Mouse (Mus musculus) hindbrain, postnatal 0 days (tissue): ENCODE results near the gene Ptprg. TPM values are rescaled to one million over a fixed set of nuclear protein-coding genes. Genes with fewer than 3 reads are reported as not detected.
A peak's percentile ranks its signal among the peaks of the same experiment; 100 is the strongest.

Source experiments
- ATAC-seq: fragments of 200-750 bp; cut with Nextera tagmentation; 2 replicates; pipeline ENCODE4 v1.8.0; 2017; ENCODE audit warnings: mild to moderate bottlenecking, moderate TSS enrichment, moderate library complexity
- DNase-seq: peaks from one replicate; pipeline ENCODE4 v3.0.0-alpha.2; 2015; ENCODE audit warnings: low spot score
- H3K27ac ChIP-seq: fragments of 300-500 bp; sonication (generic); 2 replicates; pipeline ENCODE4 v1.5.1; 2014; ENCODE audit warnings: mild to moderate bottlenecking
- H3K27me3 ChIP-seq: fragments of 300-500 bp; sonication (generic); 2 replicates; pipeline ENCODE4 v1.6.1; 2014; ENCODE audit warnings: low read length, mixed read lengths; ENCODE audit not compliant: insufficient read depth
- H3K36me3 ChIP-seq: fragments of 300-500 bp; sonication (generic); 2 replicates; pipeline ENCODE4 v1.6.1; 2014; ENCODE audit warnings: low read length, mixed read lengths; ENCODE audit not compliant: insufficient read depth
- H3K4me1 ChIP-seq: fragments of 300-500 bp; sonication (generic); 2 replicates; pipeline ENCODE4 v1.6.1; 2014; ENCODE audit warnings: antibody characterized with exemption, low read length, mixed read lengths; ENCODE audit not compliant: insufficient read depth
- H3K4me2 ChIP-seq: fragments of 300-500 bp; sonication (generic); 2 replicates; pipeline ENCODE4 v1.6.1; 2014; ENCODE audit warnings: low read depth, mild to moderate bottlenecking, low read length, moderate library complexity, mixed read lengths
- H3K4me3 ChIP-seq: fragments of 300-500 bp; sonication (generic); 2 replicates; pipeline ENCODE4 v1.5.1; 2014; ENCODE audit warnings: low read length
- H3K9ac ChIP-seq: fragments of 300-500 bp; sonication (generic); replicated peaks from 2 replicates; pipeline ENCODE4 v1.6.1; 2014; ENCODE audit warnings: mild to moderate bottlenecking, low read length, moderate library complexity, mixed read lengths
- H3K9me3 ChIP-seq: fragments of 300-500 bp; sonication (generic); 2 replicates; pipeline ENCODE4 v1.6.1; 2016; ENCODE audit warnings: low read length, mixed read lengths
- CTCF ChIP-seq: IDR thresholded peaks from 2 replicates; pipeline ENCODE4 v1.5.1; 2016; ENCODE audit warnings: antibody characterized with exemption, control low read depth, low read depth
- WGBS: fragments of 180-500 bp; shearing (Covaris S2); extraction: QIAGEN DNeasy Blood & Tissue Kit; methylation state at CpG from one replicate; pipeline ENCODE4 v1.1.7; 2014; 5-methylcytosine and 5-hydroxymethylcytosine counted together
- polyA plus RNA-seq: library from polyadenylated mRNA; unstranded; fragments of >200 nt; fragmentation: Nextera tagmentation; extraction: Ambion mirVana; gene quantifications from 2 replicates; pipeline ENCODE4 v1.2.1, GENCODE M21; 2015
- total RNA-seq: library from RNA; depleted of rRNA; stranded (reverse); fragments of >200 nt; gene quantifications from 2 replicates; pipeline ENCODE4 v1.2.3, GENCODE M21; 2014

Ptprg gene
- total and polyA plus RNA-seq, 2 experiments from 2014 or later, result 33.0 to 101 TPM

- Histone ChIP-seq H3K4me3 (no peak overlapping the region), H3K27ac (no peak overlapping the region), H3K4me2 (no peak overlapping the region), H3K9me3 (no peaks in the 10 kb centered on the region), H3K4me1 (peaks cover 12% of the 10 kb centered on the region; the same call in 1 of the 2 replicates), H3K36me3 (no peaks in the 10 kb centered on the region), H3K27me3 (no peaks in the 10 kb centered on the region), H3K9ac (no peak overlapping the region)
- DNase-seq (no peak), ATAC-seq (no peak)
- no peak for TF ChIP-seq CTCF
- 59% methylated on average over 7 of the region's 7 CpGs for WGBS
Observed at GRCm38 (mm10) chr14:12203081-12203480, 649.7 kb downstream of the Ptprg start.

- TF ChIP-seq CTCF, result no peak
- H3K36me3 ChIP-seq, result no peaks in the 10 kb centered on the region
- H3K27me3 ChIP-seq, result no peaks in the 10 kb centered on the region
- H3K4me3 ChIP-seq, result no peak overlapping the region
- H3K4me2 ChIP-seq, result no peak overlapping the region
- H3K9ac ChIP-seq, result no peak overlapping the region
- DNase-seq (no peak), ATAC-seq (no peak)
- peaks cover 7% of the 10 kb centered on the region; the same call in 1 of the 2 replicates for H3K4me1 ChIP-seq
- 41% methylated on average over 2 of the region's 2 CpGs for WGBS
- no peak overlapping the region for H3K27ac ChIP-seq
- no peaks in the 10 kb centered on the region for H3K9me3 ChIP-seq
Observed at GRCm38 (mm10) chr14:12206138-12206537, 652.8 kb downstream of the Ptprg start.

- DNase-seq, result peak; percentile 59
Observed at GRCm38 (mm10) chr14:12208554-12208953, 655.2 kb downstream of the Ptprg start.

GRCm38 (mm10) chr14:12218544-12219150 lies 665.3 kb downstream of the Ptprg start:
- H3K4me3 ChIP-seq, result no peak overlapping the region
- no peak for TF ChIP-seq CTCF
- no peak overlapping the region for H3K27ac ChIP-seq
- H3K9ac ChIP-seq, result no peak overlapping the region
- no peaks in the 10 kb centered on the region for H3K9me3 ChIP-seq
- WGBS, result 71% methylated on average over 16 of the region's 16 CpGs
- H3K36me3 ChIP-seq, result peaks cover 13% of the 10 kb centered on the region; the same call in 1 of the 2 replicates
- DNase-seq, result no peak
- no peak overlapping the region for H3K4me2 ChIP-seq
- H3K27me3 ChIP-seq, result no peaks in the 10 kb centered on the region
- H3K4me1 ChIP-seq, result no peaks in the 10 kb centered on the region
- no peak for ATAC-seq

More at GRCm38 (mm10) chr14:12208554-12208953, 655.2 kb downstream of the Ptprg start:
- H3K9ac ChIP-seq, result no peak overlapping the region
- no peak overlapping the region for H3K4me2 ChIP-seq
- no peak overlapping the region for H3K27ac ChIP-seq
- no peak for ATAC-seq
- H3K9me3 ChIP-seq, result no peaks in the 10 kb centered on the region
- H3K36me3 ChIP-seq, result peaks cover 4% of the 10 kb centered on the region; the same call in 1 of the 2 replicates
- H3K4me3 ChIP-seq, result no peak overlapping the region
- no peaks in the 10 kb centered on the region for H3K4me1 ChIP-seq
- H3K27me3 ChIP-seq, result no peaks in the 10 kb centered on the region
- WGBS, result 88% methylated on average over 2 of the region's 2 CpGs
- TF ChIP-seq CTCF, result peak; percentile 69

GRCm38 (mm10) chr14:12219877-12220276 lies 666.5 kb downstream of the Ptprg start:
- 53% methylated on average over 6 of the region's 6 CpGs for WGBS
- Histone ChIP-seq H3K4me2 (no peak overlapping the region), H3K4me3 (no peak overlapping the region), H3K27me3 (no peaks in the 10 kb centered on the region), H3K27ac (no peak overlapping the region), H3K4me1 (no peaks in the 10 kb centered on the region), H3K9ac (no peak overlapping the region), H3K9me3 (no peaks in the 10 kb centered on the region), H3K36me3 (peaks cover 13% of the 10 kb centered on the region; the same call in 1 of the 2 replicates)
- ATAC-seq, result no peak
- no peak for TF ChIP-seq CTCF
- no peak for DNase-seq

- ATAC-seq, result peak; percentile 47; the same call in 1 of the 2 replicates
- Histone ChIP-seq H3K36me3 (peaks cover 13% of the 10 kb centered on the region; the same call in 1 of the 2 replicates), H3K9me3 (no peaks in the 10 kb centered on the region), H3K27ac (0 out of 2 replicates have a peak overlapping the region, but pooled peaks have one; percentile 3), H3K27me3 (no peaks in the 10 kb centered on the region), H3K4me3 (no peak overlapping the region), H3K9ac (no peak overlapping the region), H3K4me2 (no peak overlapping the region), H3K4me1 (no peaks in the 10 kb centered on the region)
- peak; percentile 52 for DNase-seq
- WGBS, result 41% methylated on average over 8 of the region's 8 CpGs
- TF ChIP-seq CTCF, result no peak
Observed at GRCm38 (mm10) chr14:12220540-12220939, 667.2 kb downstream of the Ptprg start.

GRCm38 (mm10) chr14:12221571-12221970 lies 668.2 kb downstream of the Ptprg start:
- TF ChIP-seq CTCF, result no peak
- Histone ChIP-seq H3K4me2 (no peak overlapping the region), H3K4me3 (no peak overlapping the region), H3K36me3 (peaks cover 13% of the 10 kb centered on the region; the same call in 1 of the 2 replicates), H3K9me3 (no peaks in the 10 kb centered on the region), H3K9ac (no peak overlapping the region), H3K27ac (no peak overlapping the region), H3K27me3 (no peaks in the 10 kb centered on the region), H3K4me1 (no peaks in the 10 kb centered on the region)
- WGBS, result 62% methylated on average over 5 of the region's 5 CpGs
- ATAC-seq (0 out of 2 replicates have a peak, but pooled peaks have one; percentile 45), DNase-seq (peak; percentile 20)
